In genomic region chr13:102113941-102114340, GRCm38 (mm10) we compare ENCODE assay signal across 16 mouse cellular contexts.
DNase-seq lines count a peak whose midpoint lies in the region; ATAC-seq and TF ChIP-seq lines count a peak whose summit lies in the region.
"Had no signal": no experiment of that assay in that cellular context is flagged by ENCODE, and none has a peak within 500 bp of the region (broad histone marks: within the 10 kb centered on the region; RNA-seq: fewer than 3 reads in every experiment).

No protein-coding gene starts in this region.

- no peak for ATAC-seq in liver, embryonic 11.5 days (replicated peaks; ENCODE audit: low FRiP score)
- ATAC-seq in cerebellum, adult (ENCODE audit: insufficient number of reproducible peaks, low FRiP score, low TSS enrichment) = no peak
- ATAC-seq: hindbrain, embryonic 16.5 days had no signal

- no peaks in the 10 kb centered on the region for H3K27me3 ChIP-seq in liver, adult 2 months (ENCODE audit: control insufficient read depth, insufficient read depth, low read length)
- no peaks in the 10 kb centered on the region for H3K27me3 ChIP-seq in liver, embryonic 11.5 days (replicated peaks; ENCODE audit: control insufficient read depth, insufficient read depth, low read length)
- H3K27me3 ChIP-seq: limb, embryonic 13.5 days had no signal

- no peak overlapping the region for H3K9ac ChIP-seq in liver, adult 2 months (ENCODE audit: low read depth, low read length)
- no peak overlapping the region for H3K9ac ChIP-seq in liver, embryonic 11.5 days (ENCODE audit: low read depth, low read length)
- H3K9ac ChIP-seq: limb, embryonic 13.5 days had no signal

- no peaks in the 10 kb centered on the region for H3K36me3 ChIP-seq in liver, adult 2 months (ENCODE audit: control insufficient read depth, insufficient read depth, low read length)
- no peaks in the 10 kb centered on the region for H3K36me3 ChIP-seq in liver, embryonic 11.5 days (ENCODE audit: control insufficient read depth, insufficient read depth, low read length)
- H3K36me3 ChIP-seq: G1E; limb, embryonic 13.5 days; midbrain, embryonic 10.5 days had no signal

- no peaks in the 10 kb centered on the region for H3K79me2 ChIP-seq in liver, adult 2 months (ENCODE audit: control insufficient read depth, insufficient read depth, low read length)

- 83% methylated on average over 5 of the region's 5 CpGs for WGBS in liver, adult 2 months
- 91% methylated on average over 5 of the region's 5 CpGs for WGBS in liver, embryonic 11.5 days

- H3K4me2 ChIP-seq in liver, embryonic 11.5 days = no peak overlapping the region
- H3K4me2 ChIP-seq: limb, embryonic 13.5 days had no signal

- no peak overlapping the region for H3K4me3 ChIP-seq in liver, adult 2 months (ENCODE audit: insufficient read depth, low read depth, low read length)
- H3K4me3 ChIP-seq in liver, embryonic 11.5 days (ENCODE audit: low read depth, low read length) = no peak overlapping the region
- H3K4me3 ChIP-seq: erythroblast, embryonic 14.5 days; limb, embryonic 13.5 days; midbrain, embryonic 10.5 days had no signal

- no peaks in the 10 kb centered on the region for H3K4me1 ChIP-seq in liver, adult 2 months (ENCODE audit: control insufficient read depth, insufficient read depth, low read length)
- H3K4me1 ChIP-seq in liver, embryonic 11.5 days (replicated peaks; ENCODE audit: control insufficient read depth, insufficient read depth, low read length) = no peaks in the 10 kb centered on the region
- H3K4me1 ChIP-seq: limb, embryonic 13.5 days; midbrain, embryonic 10.5 days had no signal

- no peak for TF ChIP-seq CTCF in liver, adult 2 months (IDR thresholded peaks at IDR 0.05; ENCODE audit: low read depth, low read length)

- H3K9me3 ChIP-seq in liver, embryonic 11.5 days (ENCODE audit: control insufficient read depth, low read length) = no peaks in the 10 kb centered on the region
- H3K9me3 ChIP-seq: G1E; limb, embryonic 13.5 days; midbrain, embryonic 10.5 days had no signal

- peak overlapping the region; percentile 31 for H3K27ac ChIP-seq in liver, adult 2 months (replicated peaks; ENCODE audit: insufficient read depth, low read depth, low read length)
- H3K27ac ChIP-seq in liver, embryonic 11.5 days (ENCODE audit: low read depth, low read length) = no peak overlapping the region
- H3K27ac ChIP-seq: limb, embryonic 13.5 days; midbrain, embryonic 10.5 days had no signal

- peak; percentile 72 to 81 for DNase-seq in adrenal gland, adult (ENCODE audit: inconsistent age in 2 of 2, low spot score in 1 of 2)
- no peak for DNase-seq in adrenal gland, postnatal 4 days (ENCODE audit: low spot score in 2 of 2)
- peak; percentile 40 for DNase-seq in liver, adult 2 months (ENCODE audit: extremely low read depth, low read depth, low spot score)
- no peak for DNase-seq in liver, embryonic 11.5 days (ENCODE audit: low spot score)
- peak; percentile 15 for DNase-seq in kidney, postnatal 10 days
- peak; percentile 11 to 19 for DNase-seq in lung, postnatal 4 days
- no peak for DNase-seq in thymus, adult 18-20 months
- DNase-seq: cerebellum, postnatal 36 days; layer of hippocampus, adult 9-11 months; right cerebral cortex, adult 18-20 months had no signal

- no peak for TF ChIP-seq POLR2A in liver, adult 2 months (IDR thresholded peaks at IDR 0.05; ENCODE audit: extremely low read depth, insufficient read depth, low read length)

Comparison
In these comparisons a context has a peak if more than half of its experiments do, and no peak if none do; other contexts are left out.
1. DNase-seq: peak in adrenal gland, adult (2 of 2), liver, adult 2 months (single experiment), kidney, postnatal 10 days (single experiment) and lung, postnatal 4 days (2 of 2); none in adrenal gland, postnatal 4 days (0 of 2), liver, embryonic 11.5 days (single experiment) and thymus, adult 18-20 months (0 of 2).